ENCODE assay signal across 9 mouse cellular contexts in genomic region chr2:5451654-5452053, GRCm38 (mm10).
A peak's percentile ranks its signal among the peaks of the same experiment; 100 is the strongest.
DNase-seq lines count a peak whose midpoint lies in the region; ATAC-seq lines count a peak whose summit lies in the region.
"Had no signal": no experiment of that assay in that cellular context is flagged by ENCODE, and none has a peak within 500 bp of the region (broad histone marks: within the 10 kb centered on the region; RNA-seq: fewer than 3 reads in every experiment).

No protein-coding gene starts in this region.

- 93% methylated on average over 2 of the region's 2 CpGs for WGBS in midbrain, embryonic 15.5 days
- 98% methylated on average over 2 of the region's 2 CpGs for WGBS in midbrain, embryonic 16.5 days

- H3K4me1 ChIP-seq in midbrain, embryonic 15.5 days, result no peaks in the 10 kb centered on the region
- no peaks in the 10 kb centered on the region for H3K4me1 ChIP-seq in midbrain, embryonic 16.5 days (ENCODE audit: control insufficient read depth, insufficient read depth, low read length)
- H3K4me1 ChIP-seq: hindbrain, embryonic 10.5 days had no signal

- DNase-seq in heart, adult 8-10 months (ENCODE audit: low spot score), result peak; percentile 34
- DNase-seq in heart, adult 9 months (ENCODE audit: low spot score in 2 of 2), result no peak
- DNase-seq in c-Kit-positive CD71-positive TER-119-positive erythroid progenitor cells, embryonic 14.5 days (ENCODE audit: low spot score), result peak; percentile 9
- peak; percentile 69 for DNase-seq in splenic B cell, adult 2 months (ENCODE audit: low read depth, low spot score)
- DNase-seq in urinary bladder, postnatal 4 days (ENCODE audit: low spot score in 2 of 2), result no peak
- no peak for DNase-seq in yolk sac, embryonic 10.5 days (ENCODE audit: low spot score)

- H3K4me2 ChIP-seq in midbrain, embryonic 15.5 days, result no peak overlapping the region
- no peak overlapping the region for H3K4me2 ChIP-seq in midbrain, embryonic 16.5 days (ENCODE audit: low read length)

- ATAC-seq in midbrain, embryonic 15.5 days (replicated peaks), result 0 out of 2 replicates have a peak, but pooled peaks have one; percentile 27
- ATAC-seq in midbrain, embryonic 16.5 days, result no peak

- no peaks in the 10 kb centered on the region for H3K9me3 ChIP-seq in midbrain, embryonic 15.5 days
- H3K9me3 ChIP-seq in midbrain, embryonic 16.5 days (replicated peaks; ENCODE audit: control insufficient read depth, low read length, poor library complexity, severe bottlenecking), result no peaks in the 10 kb centered on the region
- H3K9me3 ChIP-seq: hindbrain, embryonic 10.5 days had no signal

- no peak overlapping the region for H3K4me3 ChIP-seq in midbrain, embryonic 15.5 days
- H3K4me3 ChIP-seq in midbrain, embryonic 16.5 days (ENCODE audit: low read depth, low read length), result no peak overlapping the region
- H3K4me3 ChIP-seq: hindbrain, embryonic 10.5 days had no signal

- no peaks in the 10 kb centered on the region for H3K36me3 ChIP-seq in midbrain, embryonic 15.5 days (replicated peaks)
- H3K36me3 ChIP-seq in midbrain, embryonic 16.5 days (ENCODE audit: control insufficient read depth, insufficient read depth, low read length), result no peaks in the 10 kb centered on the region
- H3K36me3 ChIP-seq in splenic B cell, adult 2 months (ENCODE audit: control insufficient read depth, insufficient read depth, low read length, poor library complexity, severe bottlenecking), result no peaks in the 10 kb centered on the region
- H3K36me3 ChIP-seq: hindbrain, embryonic 10.5 days had no signal

- no peaks in the 10 kb centered on the region for H3K27me3 ChIP-seq in midbrain, embryonic 15.5 days (replicated peaks)
- H3K27me3 ChIP-seq in midbrain, embryonic 16.5 days (ENCODE audit: control insufficient read depth, insufficient read depth, low read depth, low read length), result no peaks in the 10 kb centered on the region
- H3K27me3 ChIP-seq in splenic B cell, adult 2 months (ENCODE audit: control insufficient read depth, insufficient read depth, low read length, poor library complexity, severe bottlenecking), result no peaks in the 10 kb centered on the region

- H3K27ac ChIP-seq in midbrain, embryonic 15.5 days, result no peak overlapping the region
- H3K27ac ChIP-seq in midbrain, embryonic 16.5 days (ENCODE audit: low read length), result no peak overlapping the region
- H3K27ac ChIP-seq: hindbrain, embryonic 10.5 days had no signal

- no peak overlapping the region for H3K9ac ChIP-seq in midbrain, embryonic 15.5 days
- no peak overlapping the region for H3K9ac ChIP-seq in midbrain, embryonic 16.5 days (ENCODE audit: low read depth, low read length)

Comparison
In these comparisons a context has a peak if more than half of its experiments do, and no peak if none do; other contexts are left out.
1. DNase-seq: peak in heart, adult 8-10 months (single experiment), c-Kit-positive CD71-positive TER-119-positive erythroid progenitor cells, embryonic 14.5 days (single experiment) and splenic B cell, adult 2 months (single experiment); none in heart, adult 9 months (0 of 2), urinary bladder, postnatal 4 days (0 of 2) and yolk sac, embryonic 10.5 days (single experiment).